Mouse (Mus musculus) erythroblast, embryonic 14.5 days (primary cell): Measurements from ENCODE around the gene Col6a3.

Source experiments
- GATA1 ChIP-seq: IDR thresholded peaks from 2 replicates; pipeline ENCODE4 v1.6.1; 2012; ENCODE audit warnings: low read length, inconsistent platforms, mixed read lengths
- TAL1 ChIP-seq: IDR thresholded peaks from 3 replicates; pipeline ENCODE4 v1.6.1; 2012; ENCODE audit warnings: low read length, inconsistent platforms, mixed read lengths

GRCm38 (mm10) chr1:90718826-90719550 lies 124.8 kb downstream of the Col6a3 start:
- TF ChIP-seq GATA1 (no peak), TAL1 (no peak)
